Comparison of ENCODE assay signal across 9 mouse cellular contexts in the genomic region with DNA sequence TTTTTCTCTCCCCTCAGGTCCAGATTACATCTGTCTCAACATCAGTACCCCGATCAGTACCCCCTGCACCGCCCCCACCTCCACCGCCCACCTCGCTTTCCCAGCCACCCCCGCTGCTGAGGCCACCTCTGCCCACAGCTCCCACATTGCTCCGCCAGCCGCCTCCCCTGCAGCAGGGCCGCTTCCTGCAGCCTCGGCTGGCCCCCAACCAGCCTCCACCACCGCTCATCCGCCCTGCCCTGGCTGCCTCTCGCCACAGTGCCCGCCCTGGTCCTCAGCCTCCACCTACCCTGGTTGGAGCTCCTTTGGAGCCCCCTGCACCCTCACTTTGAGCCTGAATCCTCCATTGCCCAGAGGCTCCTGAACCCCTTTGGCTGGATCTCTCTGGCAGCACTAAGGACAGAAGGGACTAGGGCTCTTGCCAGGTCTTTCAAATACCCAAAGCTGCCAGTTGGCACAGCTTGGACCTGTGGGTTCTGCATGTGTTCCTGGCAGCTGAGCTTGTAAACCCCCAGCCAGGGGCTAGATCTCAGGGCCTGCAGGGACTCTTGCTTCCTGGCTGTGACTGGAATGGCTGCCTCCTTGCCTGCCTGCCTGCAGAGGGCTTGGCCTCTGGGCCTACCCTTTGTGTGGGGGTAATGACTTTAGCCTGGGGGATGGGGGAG. TPM values are rescaled to one million over a fixed set of nuclear protein-coding genes. Genes with fewer than 3 reads are reported as not detected.
DNase-seq lines count a peak whose midpoint lies in the region; ATAC-seq lines count a peak whose summit lies in the region.
"Had no signal": no experiment of that assay in that cellular context is flagged by ENCODE, and none has a peak within 500 bp of the region (broad histone marks: within the 10 kb centered on the region; RNA-seq: fewer than 3 reads in every experiment).

No protein-coding gene starts in this region.

- peak; percentile 55 to 68; a peak in 3 of 4 replicates for ATAC-seq in hematopoietic stem cell, adult 5-6 weeks (replicated peaks in 1 of 2; ENCODE audit: insufficient read depth in 1 of 2, low FRiP score in 2 of 2, low TSS enrichment in 1 of 2, low read depth in 1 of 2, poor library complexity in 2 of 2, severe bottlenecking in 2 of 2)
- ATAC-seq in midbrain, embryonic 16.5 days = no peak; the same call in 1 of the 2 replicates
- no peak for ATAC-seq in inflammation-experienced regulatory T-cells, adult 6 months
- no peak for ATAC-seq in activated CD4-positive, CD25-positive, alpha-beta regulatory T cell, adult 4 months

- 76% methylated on average over 10 of the region's 13 CpGs for WGBS in midbrain, embryonic 16.5 days

- peak; percentile 59 for DNase-seq in adrenal gland, adult 2 months
- no peak for DNase-seq in adrenal gland, adult 8-10 months
- DNase-seq in thymus, postnatal 14 days = peak; percentile 53
- DNase-seq in thymus, adult 18-20 months = no peak
- DNase-seq: liver, embryonic 13.5 days had no signal

- H3K27ac ChIP-seq in midbrain, embryonic 16.5 days (ENCODE audit: low read length) = peak overlapping the region; percentile 78
- H3K27ac ChIP-seq: liver, embryonic 13.5 days had no signal

- H3K36me3 ChIP-seq in midbrain, embryonic 16.5 days (ENCODE audit: control insufficient read depth, insufficient read depth, low read length) = peaks cover 24% of the 10 kb centered on the region

- H3K4me2 ChIP-seq in midbrain, embryonic 16.5 days (ENCODE audit: low read length) = no peak overlapping the region
- H3K4me2 ChIP-seq: liver, embryonic 13.5 days had no signal

- H3K9ac ChIP-seq in midbrain, embryonic 16.5 days (ENCODE audit: low read depth, low read length) = no peak overlapping the region
- H3K9ac ChIP-seq: liver, embryonic 13.5 days had no signal

- H3K4me3 ChIP-seq in midbrain, embryonic 16.5 days (ENCODE audit: low read depth, low read length) = no peak overlapping the region
- H3K4me3 ChIP-seq: liver, embryonic 13.5 days had no signal

- no peaks in the 10 kb centered on the region for H3K9me3 ChIP-seq in midbrain, embryonic 16.5 days (replicated peaks; ENCODE audit: control insufficient read depth, low read length, poor library complexity, severe bottlenecking)
- H3K9me3 ChIP-seq: liver, embryonic 13.5 days had no signal

- H3K27me3 ChIP-seq in midbrain, embryonic 16.5 days (ENCODE audit: control insufficient read depth, insufficient read depth, low read depth, low read length) = no peaks in the 10 kb centered on the region

- H3K4me1 ChIP-seq in midbrain, embryonic 16.5 days (ENCODE audit: control insufficient read depth, insufficient read depth, low read length) = peaks cover 30% of the 10 kb centered on the region

RNA-seq across cellular contexts. Expression of gene Rcor2, which starts 7.3 kb away (rescaled TPM):
- total RNA-seq in adrenal gland, adult 2 months (2021) = 1 to 10 TPM; 1.9 to 6.3 TPM
- 4.7 and 7.4 TPM in 2 replicates for polyA plus RNA-seq in adrenal gland, adult 2 months (2012; rRNA removed)
- 1 to 10 TPM; 3.8 to 7.5 (median 5.3) TPM for total RNA-seq in adrenal gland, adult 8-10 months (2022)
- total RNA-seq in hematopoietic stem cell, adult 5-6 weeks (2017) = 19.1 and 20.6 TPM in 2 replicates
- polyA plus RNA-seq in midbrain, embryonic 16.5 days (2015; fragmentation: Nextera tagmentation; extraction: Ambion mirVana) = 17.9 and 20.1 TPM in 2 replicates
- polyA plus RNA-seq in inflammation-experienced regulatory T-cells, adult 6 months (2017; shearing (Covaris generic)) = not detected
- polyA plus RNA-seq in activated CD4-positive, CD25-positive, alpha-beta regulatory T cell, adult 4 months (2017; shearing (Covaris generic)) = not detected

RNA-seq across cellular contexts. Expression of gene Naa40, which starts 33.5 kb away (rescaled TPM):
- 10 to 100 TPM; 18.5 to 19.9 TPM for total RNA-seq in adrenal gland, adult 2 months (2021)
- polyA plus RNA-seq in adrenal gland, adult 2 months (2012; rRNA removed) = 18.0 and 19.9 TPM in 2 replicates
- 10 to 100 TPM; 20.9 to 27.4 (median 24.4) TPM for total RNA-seq in adrenal gland, adult 8-10 months (2022)
- 39.5 and 43.1 TPM in 2 replicates for total RNA-seq in hematopoietic stem cell, adult 5-6 weeks (2017)
- 68.1 and 69.6 TPM in 2 replicates for polyA plus RNA-seq in midbrain, embryonic 16.5 days (2015; fragmentation: Nextera tagmentation; extraction: Ambion mirVana)
- polyA plus RNA-seq in inflammation-experienced regulatory T-cells, adult 6 months (2017; shearing (Covaris generic)) = 10 to 100 TPM; 21.3 to 28.4 (median 27.4) TPM
- polyA plus RNA-seq in activated CD4-positive, CD25-positive, alpha-beta regulatory T cell, adult 4 months (2017; shearing (Covaris generic)) = 10 to 100 TPM; 28.0 to 29.3 TPM

RNA-seq across cellular contexts. Expression of gene Cox8a, which starts 57.0 kb away (rescaled TPM):
- 1,000 to 10,000 TPM; 1,087 to 1,191 TPM for total RNA-seq in adrenal gland, adult 2 months (2021)
- 2,774 and 3,841 TPM in 2 replicates for polyA plus RNA-seq in adrenal gland, adult 2 months (2012; rRNA removed)
- total RNA-seq in adrenal gland, adult 8-10 months (2022) = 100 to 1,000 TPM; 725 to 927 (median 846) TPM
- 361 and 451 TPM in 2 replicates for total RNA-seq in hematopoietic stem cell, adult 5-6 weeks (2017)
- 837 and 884 TPM in 2 replicates for polyA plus RNA-seq in midbrain, embryonic 16.5 days (2015; fragmentation: Nextera tagmentation; extraction: Ambion mirVana)
- polyA plus RNA-seq in inflammation-experienced regulatory T-cells, adult 6 months (2017; shearing (Covaris generic)) = 100 to 1,000 TPM; 284 to 445 (median 299) TPM
- polyA plus RNA-seq in activated CD4-positive, CD25-positive, alpha-beta regulatory T cell, adult 4 months (2017; shearing (Covaris generic)) = 100 to 1,000 TPM; 387 to 411 TPM

Comparison
In these comparisons a context has a peak if more than half of its experiments do, and no peak if none do; other contexts are left out.
1. DNase-seq: peak in adrenal gland, adult 2 months (single experiment) and thymus, postnatal 14 days (single experiment); none in adrenal gland, adult 8-10 months (single experiment) and thymus, adult 18-20 months (0 of 2).
2. ATAC-seq: peak in hematopoietic stem cell, adult 5-6 weeks (2 of 2); none in midbrain, embryonic 16.5 days (single experiment), inflammation-experienced regulatory T-cells, adult 6 months (single experiment) and activated CD4-positive, CD25-positive, alpha-beta regulatory T cell, adult 4 months (single experiment).